Mouse (Mus musculus) liver, adult 2 months (tissue): ENCODE data around the gene Nr2f6.

Source experiments
- CTCF ChIP-seq: fragments of 200-500 bp; IDR thresholded peaks from 2 replicates; pipeline ENCODE4 v1.5.1; 2011; ENCODE audit warnings: low read depth, low read length, control low read depth
- POLR2A ChIP-seq: fragments of 200-500 bp; IDR thresholded peaks from 2 replicates; pipeline ENCODE4 v1.6.1; 2011; ENCODE audit warnings: low read length, control low read depth; ENCODE audit not compliant: insufficient read depth; ENCODE audit errors: extremely low read depth

- TF ChIP-seq CTCF (peak; percentile 94), POLR2A (peak; percentile 72; the same call in 1 of the 2 replicates)
Observed at GRCm38 (mm10) chr8:71371236-71371848, 10.4 kb downstream of the Nr2f6 start, which contains the start of gene Ocel1.
